Mouse (Mus musculus): ENCODE data around the gene Fmo3. TPM values are rescaled to one million over a fixed set of nuclear protein-coding genes. Genes with fewer than 3 reads are reported as not detected.

The Fmo3 gene
- polyA plus RNA-seq, 1 experiment from 2014 or later = 0.27 TPM

GRCm38 (mm10) chr1:162931310-162931875 is 52.9 kb downstream of the Fmo3 start:
- no peak for DNase-seq (ENCODE audit: low spot score)

DNA sequence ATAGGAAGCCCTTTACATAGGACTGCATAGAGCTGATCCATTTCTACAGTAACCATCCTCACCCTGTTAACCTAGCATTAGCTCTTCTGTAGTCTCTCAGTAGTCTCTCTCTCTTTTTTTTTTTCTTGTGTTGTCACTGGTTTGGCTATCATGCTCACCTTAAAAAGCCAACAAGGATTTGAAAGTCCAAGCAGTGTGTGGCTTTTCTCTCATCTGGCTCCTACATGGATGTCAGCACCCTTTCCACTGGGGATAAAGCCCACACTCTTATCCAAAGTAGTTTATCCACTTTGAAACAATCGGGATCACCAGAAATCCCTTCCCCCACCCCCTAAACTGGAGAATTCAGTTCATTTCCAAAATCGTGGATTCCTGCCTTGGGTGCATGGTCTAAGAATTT is 53.7 kb downstream of the Fmo3 start:
- no peak for DNase-seq (ENCODE audit: low spot score)

GRCm38 (mm10) chr1:162929146-162929545 is 55.2 kb downstream of the Fmo3 start:
- no peak for DNase-seq (ENCODE audit: low spot score)

DNA sequence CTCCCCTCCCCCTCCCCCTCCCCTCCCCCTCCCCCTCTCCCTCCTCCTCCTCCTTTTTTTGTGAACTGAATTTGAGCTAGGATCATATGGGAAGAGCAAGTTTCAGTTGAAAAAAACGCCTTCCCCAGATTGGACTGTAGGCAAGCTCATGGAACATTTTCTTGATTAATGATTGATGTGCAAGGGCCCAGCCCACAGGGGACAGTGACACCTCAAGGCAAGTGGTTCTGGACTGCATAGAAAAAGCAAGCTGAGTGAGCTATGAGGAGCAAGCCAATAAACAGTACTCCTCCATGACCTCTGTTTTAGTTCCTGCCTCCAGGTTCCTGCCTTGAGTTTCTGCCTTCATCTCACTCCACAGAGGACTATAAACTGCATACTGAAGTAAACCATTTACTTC is 59.2 kb downstream of the Fmo3 start:
- DNase-seq (ENCODE audit: low spot score) = no peak

DNA sequence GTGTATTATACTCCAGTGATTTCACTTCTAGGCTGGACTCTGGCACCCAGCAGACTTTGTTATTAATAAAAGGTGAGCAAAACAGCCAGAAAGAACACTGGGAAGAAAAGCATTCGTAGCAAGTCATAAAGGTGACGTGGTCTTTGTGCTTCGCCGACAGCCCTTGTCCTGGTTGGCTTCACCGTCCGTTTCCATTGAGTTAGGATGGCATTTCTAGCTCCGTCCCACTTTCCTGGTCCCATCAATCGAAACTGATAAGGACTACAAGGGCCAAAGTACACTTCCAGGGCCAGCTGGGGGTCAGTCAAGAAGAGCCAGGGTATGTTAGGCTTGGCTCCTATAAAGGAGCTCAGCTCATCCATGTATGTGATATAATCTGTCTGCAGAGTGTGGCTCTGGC is 67.7 kb downstream of the Fmo3 start:
- no peak for DNase-seq (ENCODE audit: low spot score)

DNA sequence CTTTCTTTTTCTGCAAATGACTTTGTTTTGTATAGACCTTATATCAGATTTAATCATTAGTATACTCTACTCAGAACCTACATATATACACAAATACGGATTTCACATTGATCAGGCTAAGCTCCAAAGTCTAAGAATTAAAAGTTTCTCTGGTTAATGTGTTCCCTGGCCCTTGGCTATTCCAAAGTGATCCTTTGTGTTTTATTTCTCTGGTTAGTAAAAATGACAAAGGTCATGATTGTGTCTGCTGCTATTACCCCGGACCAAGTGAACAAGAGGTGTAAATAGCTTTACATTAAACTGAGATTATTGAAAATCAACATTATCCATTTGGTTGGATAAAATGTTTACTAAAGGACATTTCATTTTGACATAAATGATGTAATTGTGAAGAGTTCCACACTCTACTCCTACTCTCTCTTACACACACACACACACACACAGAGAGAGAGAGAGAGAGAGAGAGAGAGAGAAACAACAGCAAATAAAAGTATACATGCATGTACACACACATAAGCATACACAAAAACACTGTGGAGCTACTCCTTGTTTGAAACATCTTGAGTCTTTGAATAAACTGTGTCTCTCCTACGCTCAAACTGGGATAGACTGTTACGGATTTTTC is 69.3 kb downstream of the Fmo3 start:
- DNase-seq (ENCODE audit: low spot score) = no peak

DNA sequence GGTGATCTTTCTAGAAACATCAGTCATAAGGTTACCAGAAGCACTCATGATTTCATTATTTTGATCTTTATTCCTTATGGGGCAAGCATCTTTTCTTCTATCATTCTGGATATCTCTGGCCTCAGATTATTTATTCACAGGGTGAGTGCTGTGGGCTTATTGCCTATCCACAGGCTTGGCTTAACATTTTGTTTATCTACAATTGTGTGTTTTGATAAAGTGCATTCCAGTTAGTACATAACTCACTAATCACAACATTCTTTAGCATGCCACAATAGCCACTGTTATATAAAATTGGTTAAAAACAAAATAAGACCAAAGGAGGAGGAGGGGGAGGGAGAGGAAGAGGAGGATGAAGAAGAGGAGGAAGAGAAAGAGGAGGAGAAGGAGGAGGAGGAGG is 72.2 kb downstream of the Fmo3 start:
- no peak for DNase-seq (ENCODE audit: low spot score)

Other genes with a start within 250 kb of the Fmo3 start
- 154 and 200 TPM in 2 replicates for gene Prrc2c, start 244.0 kb downstream of the Fmo3 start, polyA plus RNA-seq (2015; fragmentation: Nextera tagmentation; extraction: Ambion mirVana)
- gene Fmo4, start 170.6 kb downstream of the Fmo3 start, polyA plus RNA-seq (2015; fragmentation: Nextera tagmentation; extraction: Ambion mirVana) = 0.05 and 0.18 TPM in 2 replicates
- 23.0 and 28.6 TPM in 2 replicates for gene Fmo1, start 117.9 kb downstream of the Fmo3 start, polyA plus RNA-seq (2015; fragmentation: Nextera tagmentation; extraction: Ambion mirVana)
- gene Fmo2, start 85.8 kb downstream of the Fmo3 start, polyA plus RNA-seq (2015; fragmentation: Nextera tagmentation; extraction: Ambion mirVana) = 0.68 and 0.76 TPM in 2 replicates
- not detected in 2 replicates for gene Fmo6, start 47.0 kb downstream of the Fmo3 start, polyA plus RNA-seq (2015; fragmentation: Nextera tagmentation; extraction: Ambion mirVana)
- not detected in 2 replicates for gene Mroh9, start 101.1 kb upstream of the Fmo3 start, polyA plus RNA-seq (2015; fragmentation: Nextera tagmentation; extraction: Ambion mirVana)